Mouse (Mus musculus) left cerebral cortex, adult 2 months (tissue): ENCODE measurements around the gene Adamts9. TPM values are rescaled to one million over a fixed set of nuclear protein-coding genes. Genes with fewer than 3 reads are reported as not detected.
A peak's percentile ranks its signal among the peaks of the same experiment; 100 is the strongest.

Experiments
- DNase-seq, 2 experiments: peaks; one replicate each; pipeline ENCODE4 v3.0.0; 2021 to 2022; ENCODE audit warnings: low spot score in 2 of 2, mixed read lengths in 1 of 2; ENCODE audit errors: extremely low spot score in 1 of 2
- H3K27ac ChIP-seq: fragments of 200-600 bp; 2 replicates; pipeline ENCODE4 v1.8.1; 2022
- H3K4me3 ChIP-seq: fragments of 200-600 bp; 2 replicates; pipeline ENCODE4 v1.8.1; 2022
- CTCF ChIP-seq: fragments of 200-600 bp; IDR thresholded peaks from 2 replicates; pipeline ENCODE4 v1.8.1; 2022; ENCODE audit warnings: antibody characterized with exemption, mild to moderate bottlenecking, moderate library complexity
- intact Hi-C: fragments of 180-260 bp; cut with DNase I; formaldehyde crosslinking; loops from one replicate; pipeline ENCODE4 v1.15.1; 2025
- long read RNA-seq, 2 experiments: library from polyadenylated mRNA; stranded (forward); transcript quantifications; one replicate each; pipeline ENCODE4 v2.0.0; 2021; ENCODE audit warnings: borderline mapping rate in 2 of 2
- total RNA-seq, 2 experiments: library from RNA; stranded (reverse); gene quantifications; 2 replicates each; pipeline ENCODE4 v1.2.3; 2021

The Adamts9 gene
- total RNA-seq: 1 to 10 TPM; 2.8 to 3.9 TPM
- long read RNA-seq, experiment 1, partial matches to known transcripts: 0 of 2 reads
- long read RNA-seq, experiment 1, other reads (novel, unspliced or antisense): 2 of 2 reads
- long read RNA-seq, experiment 2, full-length matches to known transcripts: 1 of 4 reads
- long read RNA-seq, experiment 2, partial matches to known transcripts: 1 of 4 reads
- long read RNA-seq, experiment 2, other reads (novel, unspliced or antisense): 2 of 4 reads

DNA sequence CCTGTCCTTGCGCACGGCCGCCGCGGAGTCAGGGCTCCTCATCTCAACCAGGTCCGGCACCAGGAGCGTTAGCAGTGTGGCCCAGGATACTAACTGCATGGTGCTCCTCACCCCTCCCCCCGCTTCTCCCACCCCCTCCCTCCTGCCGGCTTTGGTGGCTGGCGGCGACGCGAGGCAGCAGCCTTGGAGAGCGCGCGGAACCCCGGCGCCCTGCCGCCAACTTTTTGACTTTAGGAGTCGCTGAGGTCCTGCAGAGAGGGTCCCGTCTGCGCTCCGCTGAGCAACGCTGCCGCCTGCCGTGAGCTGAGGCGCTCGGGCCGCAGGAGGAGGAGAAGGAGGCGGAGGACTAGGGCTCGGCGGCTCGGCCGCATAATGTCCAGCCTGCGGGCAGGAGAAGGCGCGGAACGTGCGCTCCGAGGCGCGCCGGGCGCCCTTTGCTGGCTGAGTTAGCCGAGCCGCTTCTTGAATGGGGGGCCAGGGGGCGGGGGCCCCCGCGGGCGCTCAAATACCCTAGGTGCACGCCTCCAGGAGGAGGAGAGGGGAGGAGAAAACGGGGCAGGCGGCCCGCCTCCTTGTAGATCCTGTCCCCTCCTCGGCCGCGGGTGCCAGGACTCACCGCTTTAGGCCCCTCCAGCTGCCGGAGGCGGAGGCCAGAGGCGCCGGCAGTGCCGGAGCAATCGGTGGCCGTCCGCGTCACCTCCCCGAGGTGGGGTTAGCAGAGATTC, at the start of gene Adamts9:
Gene Adamts9 (minus strand): TSS at position 436 of the 725 bp plus-strand sequence.
- TF ChIP-seq CTCF: no peak; the same call in 1 of the 2 replicates
- DNase-seq: peak; percentile 33 to 47
- Histone ChIP-seq H3K27ac (no peak within 1 kb of the TSS), H3K4me3 (peak within 1 kb of the TSS; percentile 61)
- intact Hi-C loops: loop anchor here (2.0 to 10.0 kb wide), 3 partner anchors 141 to 602 kb away; no protein-coding TSS in a partner anchor

DNA sequence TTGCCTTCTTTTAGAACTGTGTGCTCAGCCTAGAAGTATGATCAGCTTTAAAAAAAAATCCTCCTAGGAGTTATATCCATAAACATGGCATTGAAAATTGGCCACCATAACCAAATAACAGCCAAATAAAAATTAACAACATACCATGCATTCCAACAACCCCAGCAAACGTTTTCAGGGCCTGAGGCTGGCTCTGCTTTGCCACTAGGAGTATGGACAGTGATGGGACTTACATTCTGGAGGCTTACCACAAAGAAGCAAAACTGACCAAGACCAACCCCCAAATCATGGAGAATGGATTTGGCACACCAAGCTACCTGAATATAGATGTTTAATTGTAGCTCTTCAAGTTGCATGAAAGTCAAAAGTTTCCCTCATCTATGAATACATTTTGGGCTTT, 48.3 kb upstream of the Adamts9 start:
- H3K4me3 ChIP-seq: no peak overlapping the region
- no peak overlapping the region for H3K27ac ChIP-seq
- DNase-seq: no peak
- no peak for TF ChIP-seq CTCF
- intact Hi-C loops: no loop called here

- intact Hi-C loops: no loop called here
- no peak for DNase-seq
- Histone ChIP-seq H3K27ac (no peak overlapping the region), H3K4me3 (no peak overlapping the region)
- TF ChIP-seq CTCF: no peak
Measured at GRCm38 (mm10) chr6:92988620-92988998, 45.3 kb upstream of the Adamts9 start.

GRCm38 (mm10) chr6:92987846-92988619, 44.7 kb upstream of the Adamts9 start:
- TF ChIP-seq CTCF: no peak
- intact Hi-C loops: no loop called here
- Histone ChIP-seq H3K4me3 (no peak overlapping the region), H3K27ac (no peak overlapping the region)
- DNase-seq: no peak

DNA sequence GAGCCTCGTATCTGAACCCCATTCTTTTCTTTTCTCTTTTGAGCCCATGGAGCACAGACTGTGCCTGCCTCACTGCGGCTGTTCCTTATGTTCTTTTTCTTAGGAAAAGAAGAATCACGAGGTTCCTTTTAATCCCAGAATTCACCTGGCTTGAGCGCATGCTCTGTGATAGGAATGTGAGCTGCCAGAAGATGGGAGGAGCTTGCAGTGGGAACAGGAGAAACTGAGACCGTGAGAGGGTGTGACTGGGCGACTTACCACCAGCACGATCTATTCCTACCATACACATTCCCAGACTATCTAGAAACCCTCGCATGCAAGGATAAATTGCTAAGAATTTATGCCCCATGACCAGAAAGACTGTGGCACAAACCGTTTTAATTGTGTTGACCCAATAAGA, 44.1 kb upstream of the Adamts9 start:
- H3K27ac ChIP-seq: no peak overlapping the region
- H3K4me3 ChIP-seq: no peak overlapping the region
- no peak for DNase-seq
- TF ChIP-seq CTCF: no peak
- intact Hi-C loops: no loop called here

GRCm38 (mm10) chr6:92983421-92983820, 40.1 kb upstream of the Adamts9 start:
- intact Hi-C loops: no loop called here
- H3K27ac ChIP-seq: no peak overlapping the region
- DNase-seq: no peak
- H3K4me3 ChIP-seq: no peak overlapping the region
- no peak for TF ChIP-seq CTCF

- DNase-seq: no peak
- no peak for TF ChIP-seq CTCF
- Histone ChIP-seq H3K4me3 (no peak overlapping the region), H3K27ac (no peak overlapping the region)
- intact Hi-C loops: no loop called here
Measured at GRCm38 (mm10) chr6:92981451-92982186, 38.3 kb upstream of the Adamts9 start.

DNA sequence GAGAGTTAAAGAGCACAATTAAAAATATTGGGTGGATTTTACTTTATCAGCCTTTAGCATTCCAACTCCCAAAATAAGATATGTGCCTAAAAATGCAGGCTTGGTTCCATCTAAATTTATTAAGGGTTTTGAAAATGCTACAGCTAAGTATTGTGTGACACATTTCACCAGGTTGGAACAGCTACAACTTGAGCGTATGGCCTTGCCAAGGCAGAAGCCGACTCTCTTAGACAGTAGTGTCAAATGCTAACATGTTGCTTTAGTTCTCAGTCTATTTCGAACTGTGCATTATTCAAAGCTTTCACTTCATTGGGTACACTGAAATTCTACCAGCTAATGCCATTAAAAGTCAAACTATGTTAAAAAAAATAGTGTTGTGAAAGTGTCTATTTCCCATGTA, 30.0 kb upstream of the Adamts9 start:
- intact Hi-C loops: no loop called here
- TF ChIP-seq CTCF: no peak
- DNase-seq: no peak

DNA sequence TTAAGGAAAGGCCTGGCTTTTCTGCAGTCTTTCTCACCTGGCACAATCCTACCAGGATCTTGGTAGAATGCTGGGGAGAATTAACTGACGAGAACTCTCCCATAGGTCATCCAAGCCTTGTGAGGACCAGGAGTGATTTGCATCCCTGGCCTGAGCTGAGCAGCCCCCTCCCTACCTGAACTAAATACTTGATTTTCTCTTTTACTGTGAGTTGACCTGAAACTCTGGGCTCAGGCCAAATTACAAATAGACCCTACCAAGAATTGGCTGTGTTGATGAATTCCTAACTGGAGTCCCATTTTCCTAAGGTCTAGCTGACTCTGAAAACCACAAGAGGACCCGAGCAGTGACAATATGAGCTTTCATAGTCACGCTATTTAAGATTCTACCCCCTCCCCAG, 25.4 kb upstream of the Adamts9 start:
- no peak for TF ChIP-seq CTCF
- H3K27ac ChIP-seq: no peak overlapping the region
- no peak overlapping the region for H3K4me3 ChIP-seq
- intact Hi-C loops: no loop called here
- DNase-seq: no peak

More for the DNA sequence above, 30.0 kb upstream of the Adamts9 start:
- Histone ChIP-seq H3K4me3 (no peak overlapping the region), H3K27ac (no peak overlapping the region)

GRCm38 (mm10) chr6:92968216-92968615, 24.9 kb upstream of the Adamts9 start:
- TF ChIP-seq CTCF: no peak
- no peak for DNase-seq
- intact Hi-C loops: no loop called here
- no peak overlapping the region for H3K27ac ChIP-seq
- no peak overlapping the region for H3K4me3 ChIP-seq

DNA sequence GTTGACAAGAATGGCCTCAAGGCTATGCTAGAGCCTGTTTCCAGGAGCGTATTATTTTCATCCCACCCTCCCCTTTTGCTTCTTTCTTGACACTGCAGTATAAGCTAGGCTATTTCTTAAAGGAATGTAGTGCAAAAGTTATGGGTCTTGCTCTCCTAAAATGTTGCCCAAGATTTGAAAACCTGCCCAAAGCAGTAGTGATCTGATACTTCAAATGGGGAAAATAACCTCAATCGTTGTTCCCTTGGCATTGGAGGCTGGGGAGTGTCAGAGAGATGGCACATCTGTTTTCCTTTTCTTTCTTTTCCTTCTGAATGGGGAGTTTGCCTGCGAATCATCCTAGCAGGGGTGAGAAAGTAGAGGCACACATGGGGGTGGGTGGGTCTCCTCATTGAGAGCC, 19.7 kb upstream of the Adamts9 start:
- no peak for TF ChIP-seq CTCF
- DNase-seq: no peak
- Histone ChIP-seq H3K27ac (no peak overlapping the region), H3K4me3 (no peak overlapping the region)
- intact Hi-C loops: no loop called here
